Mouse (Mus musculus) E14TG2a.4 (cell line): ENCODE results near the gene Srrm3.

ENCODE experiments used
- CTCF ChIP-seq: conservative IDR thresholded peaks from 2 replicates; pipeline ENCODE4 v1.5.1; 2014; ENCODE audit warnings: low read length
- NANOG ChIP-seq: IDR thresholded peaks from 2 replicates; pipeline ENCODE4 v1.6.1; 2014; ENCODE audit warnings: borderline replicate concordance, low read length, mixed read lengths
- POU5F1 ChIP-seq: IDR thresholded peaks from 2 replicates; pipeline ENCODE4 v1.6.1; 2014; ENCODE audit warnings: low read length, borderline replicate concordance

DNA sequence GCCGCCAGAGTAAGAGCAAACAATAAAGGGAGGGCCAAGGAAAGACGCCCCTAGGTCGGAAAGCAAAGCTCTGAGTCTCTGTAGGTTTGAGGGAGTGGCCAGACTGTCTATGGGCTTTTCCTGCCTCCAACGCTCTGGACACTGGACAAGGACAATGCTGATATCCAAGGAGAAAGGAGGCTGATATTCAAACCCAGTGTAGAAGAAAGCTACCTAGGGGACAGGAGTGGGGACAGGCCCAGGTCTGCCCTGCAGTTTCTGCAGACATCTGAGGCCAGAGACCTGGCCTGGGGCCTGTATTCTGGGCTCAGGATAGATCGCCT is 11.9 kb upstream of the Srrm3 start:
- TF ChIP-seq CTCF (no peak), NANOG (no peak), POU5F1 (no peak)
